Mouse (Mus musculus): Measurements from ENCODE around the gene Ptprm. TPM values are rescaled to one million over a fixed set of nuclear protein-coding genes. Genes with fewer than 3 reads are reported as not detected.

Gene Ptprm
- polyA plus RNA-seq, 1 experiment from 2014 or later = 11.2 TPM

DNA sequence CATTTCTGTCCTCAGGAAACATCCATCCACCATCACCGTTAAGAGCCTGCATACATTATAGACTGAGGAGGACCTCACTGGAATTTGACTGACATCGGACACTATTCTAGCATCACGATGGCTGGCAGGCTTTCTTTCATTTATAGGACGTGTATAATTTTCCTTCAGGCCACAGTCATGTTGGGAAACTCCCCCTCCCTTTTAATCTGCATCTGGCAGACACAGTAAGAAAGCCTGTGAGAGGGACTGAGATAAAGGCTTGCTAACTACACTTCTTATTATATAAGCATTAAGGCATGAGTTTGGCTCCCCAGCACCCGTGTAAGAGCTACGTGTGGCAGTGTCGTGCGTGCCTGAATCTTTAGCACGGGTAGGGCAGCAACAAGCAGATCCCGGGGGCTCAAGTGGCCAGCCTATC, 571.2 kb downstream of the Ptprm start:
- Histone ChIP-seq H3K27me3 (replicated peaks) (no peaks in the 10 kb centered on the region), H3K4me3 (replicated peaks) (no peak overlapping the region), H3K4me1 (replicated peaks) (no peaks in the 10 kb centered on the region), H3K4me2 (replicated peaks) (no peak overlapping the region), H3K9me3 (no peaks in the 10 kb centered on the region), H3K27ac (no peak overlapping the region), H3K36me3 (no peaks in the 10 kb centered on the region), H3K9ac (no peak overlapping the region)
- no peak for ATAC-seq
- WGBS = 73% methylated on average over 10 of the region's 10 CpGs

GRCm38 (mm10) chr17:66781910-66782309, 572.3 kb downstream of the Ptprm start:
- Histone ChIP-seq H3K4me2 (replicated peaks) (no peak overlapping the region), H3K4me1 (replicated peaks) (no peaks in the 10 kb centered on the region), H3K9ac (no peak overlapping the region), H3K36me3 (no peaks in the 10 kb centered on the region), H3K27ac (no peak overlapping the region), H3K9me3 (no peaks in the 10 kb centered on the region), H3K27me3 (replicated peaks) (no peaks in the 10 kb centered on the region), H3K4me3 (replicated peaks) (no peak overlapping the region)
- WGBS = 64% methylated on average over 3 of the region's 3 CpGs
- ATAC-seq = no peak

DNA sequence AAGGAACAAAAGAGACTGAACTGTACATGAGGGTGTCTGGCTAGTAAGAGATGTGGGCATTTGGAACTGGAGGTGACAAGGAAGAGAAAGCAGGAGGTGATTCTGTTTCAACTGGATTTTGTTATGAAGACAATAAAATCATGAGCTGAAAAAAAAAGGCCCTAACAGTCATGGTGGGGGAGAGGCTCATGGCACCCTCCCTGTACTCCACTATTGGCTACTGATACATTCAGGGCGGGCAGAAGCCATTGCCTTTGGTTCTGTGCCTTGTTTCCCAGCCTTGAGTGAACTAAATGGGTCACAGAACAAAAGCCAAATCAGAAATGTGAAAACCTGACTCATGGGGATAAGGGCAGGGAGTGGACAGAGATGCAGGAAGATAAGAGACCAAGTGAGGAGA, 575.2 kb downstream of the Ptprm start:
- no peak overlapping the region for H3K27ac ChIP-seq

GRCm38 (mm10) chr17:66769365-66770363, 584.6 kb downstream of the Ptprm start:
- no peak for ATAC-seq
- Histone ChIP-seq H3K27ac (no peak overlapping the region), H3K4me3 (replicated peaks) (no peak overlapping the region), H3K4me2 (replicated peaks) (no peak overlapping the region), H3K9ac (no peak overlapping the region), H3K27me3 (replicated peaks) (no peaks in the 10 kb centered on the region), H3K36me3 (no peaks in the 10 kb centered on the region), H3K9me3 (no peaks in the 10 kb centered on the region), H3K4me1 (replicated peaks) (no peaks in the 10 kb centered on the region)
- WGBS = 83% methylated on average over 14 of the region's 14 CpGs

More for the DNA sequence above, 575.2 kb downstream of the Ptprm start:
- Histone ChIP-seq H3K36me3 (no peaks in the 10 kb centered on the region), H3K9ac (no peak overlapping the region), H3K4me2 (replicated peaks) (no peak overlapping the region), H3K4me3 (replicated peaks) (no peak overlapping the region), H3K4me1 (replicated peaks) (no peaks in the 10 kb centered on the region), H3K9me3 (no peaks in the 10 kb centered on the region), H3K27me3 (replicated peaks) (no peaks in the 10 kb centered on the region)
- no peak for ATAC-seq
- WGBS = 71% methylated on average over 1 of the region's 1 CpGs

DNA sequence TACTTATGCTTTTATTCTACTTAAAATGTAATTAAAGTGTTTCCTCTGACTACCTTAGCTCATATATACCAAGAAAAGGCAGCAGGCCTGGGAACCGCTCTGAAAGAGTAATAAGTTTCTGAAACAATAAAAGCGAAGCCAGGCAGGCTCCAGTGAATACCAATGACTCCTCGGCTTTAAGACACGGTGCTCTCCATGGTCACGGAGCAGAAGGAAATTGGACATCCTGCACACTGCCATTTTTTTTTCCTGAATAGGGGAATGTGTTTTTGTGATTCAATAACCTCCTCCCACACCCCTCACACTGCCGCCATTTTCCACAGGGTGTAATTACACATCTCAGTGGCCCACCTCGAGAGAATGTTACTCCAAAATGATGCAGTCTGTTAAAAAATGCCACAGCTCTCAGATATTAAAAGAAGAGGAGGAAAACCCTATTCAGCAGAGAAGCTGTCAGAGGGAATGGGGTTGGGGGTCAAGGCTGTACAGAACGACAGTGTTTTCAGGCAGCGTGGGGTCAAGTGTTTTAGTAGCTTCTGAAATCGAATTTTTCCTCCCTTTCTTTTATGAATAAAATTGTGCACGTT, 585.5 kb downstream of the Ptprm start:
- Histone ChIP-seq H3K4me3 (replicated peaks) (no peak overlapping the region), H3K36me3 (no peaks in the 10 kb centered on the region), H3K9ac (no peak overlapping the region), H3K27ac (no peak overlapping the region), H3K27me3 (replicated peaks) (no peaks in the 10 kb centered on the region), H3K4me1 (replicated peaks) (no peaks in the 10 kb centered on the region), H3K4me2 (replicated peaks) (no peak overlapping the region), H3K9me3 (no peaks in the 10 kb centered on the region)
- 59% methylated on average over 11 of the region's 11 CpGs for WGBS
- ATAC-seq = no peak

DNA sequence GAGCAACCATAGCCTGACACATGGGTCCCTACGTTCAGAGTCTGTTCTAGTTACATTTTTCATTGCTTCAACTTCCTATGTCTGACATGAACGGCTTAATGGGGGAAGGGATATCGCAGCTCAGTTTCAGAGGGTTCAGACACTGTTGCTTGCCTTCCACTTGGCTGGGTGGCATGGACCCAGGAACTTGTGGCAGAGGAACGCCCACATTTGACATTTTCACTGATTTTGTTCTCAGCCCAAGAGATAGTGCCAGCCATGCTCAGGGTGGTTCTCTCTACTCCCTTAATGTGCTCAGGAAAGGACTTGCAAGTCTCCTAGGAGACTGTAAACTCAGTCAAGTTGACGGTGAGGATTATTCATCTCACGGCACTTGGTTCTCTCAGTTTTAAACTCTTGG, 588.1 kb downstream of the Ptprm start:
- H3K4me1 ChIP-seq (replicated peaks) = 0 out of 2 replicates have a peak, but pooled peaks cover 3% of the 10 kb centered on the region
- WGBS = 79% methylated on average over 6 of the region's 6 CpGs
- no peak overlapping the region for H3K4me2 ChIP-seq (replicated peaks)
- no peaks in the 10 kb centered on the region for H3K36me3 ChIP-seq
- H3K27me3 ChIP-seq (replicated peaks) = no peaks in the 10 kb centered on the region
- no peaks in the 10 kb centered on the region for H3K9me3 ChIP-seq
- ATAC-seq = no peak
- H3K4me3 ChIP-seq (replicated peaks) = no peak overlapping the region
- H3K9ac ChIP-seq = no peak overlapping the region
- no peak overlapping the region for H3K27ac ChIP-seq

DNA sequence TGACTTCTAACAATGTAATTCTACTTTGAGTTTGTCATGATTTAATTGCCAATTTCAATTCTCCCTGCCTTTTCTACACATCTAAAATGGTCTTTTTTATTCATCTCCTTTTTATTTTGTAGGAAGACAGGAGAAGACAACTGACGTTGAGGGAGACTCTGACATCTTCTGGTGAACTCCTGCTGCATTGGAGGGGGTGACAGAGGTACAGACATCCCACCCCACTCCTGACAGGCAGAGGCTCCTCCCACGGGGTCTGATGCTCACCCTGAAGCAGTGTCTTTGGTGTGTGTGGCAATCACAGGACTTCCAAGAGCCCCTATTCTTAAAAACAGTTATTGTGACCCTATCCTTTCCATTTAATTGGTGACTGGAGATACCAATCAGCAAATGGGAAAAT, 589.8 kb downstream of the Ptprm start:
- H3K4me3 ChIP-seq (replicated peaks) = no peak overlapping the region
- no peak for ATAC-seq
- no peak overlapping the region for H3K4me2 ChIP-seq (replicated peaks)
- no peaks in the 10 kb centered on the region for H3K27me3 ChIP-seq (replicated peaks)
- no peaks in the 10 kb centered on the region for H3K9me3 ChIP-seq
- 77% methylated on average over 2 of the region's 2 CpGs for WGBS
- 0 out of 2 replicates have a peak, but pooled peaks cover 3% of the 10 kb centered on the region for H3K4me1 ChIP-seq (replicated peaks)
- no peak overlapping the region for H3K27ac ChIP-seq
- H3K36me3 ChIP-seq = no peaks in the 10 kb centered on the region
- no peak overlapping the region for H3K9ac ChIP-seq

GRCm38 (mm10) chr17:66762716-66763115, 591.5 kb downstream of the Ptprm start:
- ATAC-seq = no peak
- no peak overlapping the region for H3K4me2 ChIP-seq (replicated peaks)
- H3K36me3 ChIP-seq = no peaks in the 10 kb centered on the region
- H3K9ac ChIP-seq = no peak overlapping the region
- H3K27ac ChIP-seq = no peak overlapping the region
- WGBS = 75% methylated on average over 10 of the region's 10 CpGs
- 0 out of 2 replicates have a peak, but pooled peaks cover 3% of the 10 kb centered on the region for H3K4me1 ChIP-seq (replicated peaks)
- H3K27me3 ChIP-seq (replicated peaks) = no peaks in the 10 kb centered on the region
- no peaks in the 10 kb centered on the region for H3K9me3 ChIP-seq
- H3K4me3 ChIP-seq (replicated peaks) = no peak overlapping the region

DNA sequence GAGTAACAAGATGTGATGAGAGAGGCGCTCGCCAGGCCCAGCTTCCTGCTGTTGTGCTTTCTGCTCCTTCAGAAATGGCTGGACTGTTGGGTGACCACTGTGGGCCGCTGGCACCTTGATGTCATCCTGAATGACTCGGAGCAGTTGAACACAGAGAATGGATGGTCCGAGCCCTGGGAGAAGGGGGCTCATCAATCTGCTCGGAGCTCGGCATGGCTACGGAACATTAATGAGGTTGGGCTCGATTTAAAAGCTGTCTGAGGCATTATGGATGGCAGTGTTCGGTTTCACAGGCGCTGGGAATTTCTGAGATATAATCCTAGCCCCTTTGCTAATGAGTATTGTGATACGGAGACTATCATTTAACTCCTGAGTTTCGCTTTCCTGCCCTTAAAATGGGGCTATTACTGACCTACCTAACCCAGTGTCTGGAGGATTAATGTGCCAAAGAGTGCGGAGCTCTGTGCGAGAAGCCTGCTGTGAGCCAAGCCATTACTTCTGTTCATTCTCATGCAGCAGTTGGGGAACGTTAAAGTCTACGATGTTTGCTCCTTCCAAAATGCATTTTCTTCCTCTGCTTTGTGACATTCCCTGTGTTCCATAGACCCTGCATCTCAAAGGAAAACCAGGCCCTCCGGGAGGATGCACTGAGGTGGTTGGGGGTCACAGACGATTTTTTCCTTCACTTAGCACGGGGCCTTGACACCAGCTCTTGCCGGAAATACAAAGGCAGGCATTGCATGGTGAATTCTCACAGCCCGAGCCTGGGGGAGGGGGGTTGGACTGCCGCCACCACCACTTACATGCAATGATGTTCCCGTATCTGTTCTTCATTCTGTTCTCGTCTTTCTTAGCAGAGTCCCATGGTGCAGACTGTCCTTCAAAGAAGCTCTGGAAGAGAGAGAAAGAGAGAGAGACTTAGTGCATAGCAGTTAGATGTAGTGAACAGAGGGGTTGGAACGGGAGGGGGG, 592.6 kb downstream of the Ptprm start:
- Histone ChIP-seq H3K9me3 (no peaks in the 10 kb centered on the region), H3K9ac (no peak overlapping the region), H3K27me3 (replicated peaks) (no peaks in the 10 kb centered on the region), H3K36me3 (no peaks in the 10 kb centered on the region), H3K4me3 (replicated peaks) (no peak overlapping the region), H3K4me2 (replicated peaks) (no peak overlapping the region), H3K27ac (no peak overlapping the region; the same call in 1 of the 2 replicates), H3K4me1 (replicated peaks) (peaks cover 6% of the 10 kb centered on the region; the same call in 1 of the 2 replicates)
- WGBS = 54% methylated on average over 26 of the region's 26 CpGs
- no peak for ATAC-seq

DNA sequence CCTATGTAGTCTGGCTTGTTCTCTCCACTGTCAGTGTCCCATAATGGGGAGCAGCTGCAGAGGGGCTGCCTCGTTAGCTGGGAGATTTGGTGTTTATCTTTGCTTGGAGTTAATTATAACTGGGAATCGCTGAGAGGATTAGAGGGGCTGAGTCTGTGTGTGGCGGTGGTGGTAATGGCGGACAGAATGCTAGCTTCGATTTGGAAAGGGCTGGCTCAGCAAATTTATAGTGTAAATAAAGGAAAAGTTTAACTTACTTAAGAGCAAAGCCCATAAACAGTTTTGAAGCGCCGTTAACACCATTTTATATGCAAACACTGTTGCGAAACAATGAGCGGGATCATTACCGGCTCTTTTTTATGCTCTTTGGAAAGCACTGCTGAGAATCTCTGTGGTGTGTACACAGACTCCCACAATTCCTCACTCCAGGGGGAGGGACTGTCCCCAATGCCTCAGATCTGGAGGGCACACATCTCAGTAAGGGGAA, 597.2 kb downstream of the Ptprm start:
- H3K9ac ChIP-seq = no peak overlapping the region
- no peaks in the 10 kb centered on the region for H3K9me3 ChIP-seq
- H3K27ac ChIP-seq = peak overlapping the region; percentile 59
- 13% methylated on average over 10 of the region's 10 CpGs for WGBS
- H3K27me3 ChIP-seq (replicated peaks) = no peaks in the 10 kb centered on the region
- ATAC-seq = peak; percentile 77
- H3K4me3 ChIP-seq (replicated peaks) = peak overlapping the region; percentile 7; the same call in 1 of the 2 replicates
- H3K36me3 ChIP-seq = no peaks in the 10 kb centered on the region
- peak overlapping the region; percentile 49 for H3K4me2 ChIP-seq (replicated peaks)
- H3K4me1 ChIP-seq (replicated peaks) = peaks cover 20% of the 10 kb centered on the region; the same call in 1 of the 2 replicates

DNA sequence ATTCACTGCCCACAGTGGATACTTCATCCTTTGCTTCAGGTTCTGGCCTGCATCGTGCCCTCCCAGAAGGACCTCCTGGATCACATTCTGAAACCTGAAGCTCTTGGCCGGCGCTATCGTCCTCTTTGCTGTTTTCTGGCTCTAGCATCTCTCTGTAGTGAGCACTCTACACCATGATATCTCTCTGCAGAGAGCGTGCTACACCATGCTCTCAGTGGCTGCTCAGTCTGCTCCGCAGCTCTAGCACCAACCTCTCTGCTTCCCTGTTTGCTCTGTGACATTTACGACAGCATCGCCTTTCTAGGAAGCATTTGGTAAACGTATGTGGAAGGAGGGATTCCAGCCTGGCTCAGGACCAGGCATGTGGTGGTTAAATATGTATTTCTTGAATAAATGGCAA, 597.8 kb downstream of the Ptprm start:
- Histone ChIP-seq H3K4me2 (replicated peaks) (peak overlapping the region; percentile 49), H3K9ac (no peak overlapping the region), H3K4me3 (replicated peaks) (peak overlapping the region; percentile 7; the same call in 1 of the 2 replicates), H3K36me3 (no peaks in the 10 kb centered on the region), H3K27ac (peak overlapping the region; percentile 59), H3K4me1 (replicated peaks) (peaks cover 20% of the 10 kb centered on the region; the same call in 1 of the 2 replicates), H3K27me3 (replicated peaks) (no peaks in the 10 kb centered on the region), H3K9me3 (no peaks in the 10 kb centered on the region)
- no peak for ATAC-seq
- WGBS = 41% methylated on average over 9 of the region's 9 CpGs

Measured in intestine, embryonic 15.5 days (tissue).